Mouse (Mus musculus): Measurements from ENCODE around the gene Gm49368. TPM values are rescaled to one million over a fixed set of nuclear protein-coding genes. Genes with fewer than 3 reads are reported as not detected.

Gm49368 gene
- total RNA-seq, 4 experiments from 2014 or later, result 0.14 to 0.18 TPM; not detected in 2

DNA sequence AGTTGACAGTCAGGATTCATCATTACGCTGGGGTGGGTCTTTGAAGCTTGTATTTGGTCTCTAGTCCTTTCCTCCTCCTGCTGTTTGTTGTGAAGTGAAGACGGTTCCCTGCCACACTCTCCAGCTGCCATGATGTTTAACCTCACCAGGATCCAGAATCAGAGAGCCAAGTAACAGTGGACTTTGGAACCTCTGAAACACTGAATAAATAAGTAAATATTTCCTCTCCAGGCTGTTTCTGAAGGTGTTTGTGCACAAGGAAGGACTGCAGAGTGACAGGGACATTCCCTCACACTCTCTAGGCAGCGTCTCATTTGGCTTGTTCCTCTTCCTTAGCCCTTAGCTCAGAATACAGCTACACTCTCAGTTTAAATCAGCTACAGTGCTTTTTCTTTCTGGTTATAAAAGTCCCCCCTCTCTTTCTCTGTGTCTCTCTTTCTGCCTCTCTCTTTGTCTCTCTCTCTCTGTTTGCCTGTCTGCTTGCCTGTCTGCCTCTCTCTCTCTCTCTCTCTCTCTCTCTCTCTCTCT is 5.5 kb upstream of the Gm49368 start:
- no peak for DNase-seq (ENCODE audit: low spot score in 2 of 2)

DNA sequence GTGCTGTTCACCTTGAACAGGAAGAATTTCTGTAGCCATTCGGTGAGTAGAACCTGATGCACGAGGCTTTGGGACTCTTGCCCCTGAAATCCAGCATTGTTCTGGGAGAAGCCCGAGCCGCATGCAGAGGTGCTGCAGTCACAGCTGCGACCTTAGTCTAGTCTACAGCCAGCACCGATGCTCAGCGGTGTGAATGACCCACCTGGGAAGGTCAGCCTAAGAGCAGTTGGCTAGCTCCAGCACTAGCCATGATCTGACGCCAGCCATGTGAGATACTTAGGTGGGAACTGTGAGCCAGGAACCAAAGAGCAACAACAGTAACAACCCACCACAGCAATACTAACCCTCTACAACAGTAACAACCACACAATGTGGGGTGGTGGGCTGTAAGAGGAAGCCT is 4.6 kb upstream of the Gm49368 start:
- DNase-seq (ENCODE audit: low spot score in 2 of 2), result no peak

DNA sequence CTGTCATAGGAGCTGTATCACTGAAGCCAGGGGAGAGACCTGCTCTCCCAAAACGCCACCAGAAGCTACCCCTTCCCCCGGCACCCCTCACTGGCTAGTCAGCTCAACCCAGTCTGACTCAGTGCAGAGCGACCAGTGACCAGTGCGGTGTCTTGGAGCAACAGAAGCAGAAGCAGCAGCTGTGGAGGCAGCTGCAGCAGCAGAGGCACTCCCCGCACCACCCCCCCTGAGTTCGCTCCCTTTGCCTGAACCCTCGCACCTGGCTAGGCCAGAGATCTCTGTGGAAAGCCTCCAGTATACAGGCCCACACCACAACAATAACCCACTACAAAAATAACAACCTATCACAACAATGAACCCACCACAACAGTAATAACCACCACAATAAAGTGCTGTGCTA is 3.9 kb upstream of the Gm49368 start:
- no peak for DNase-seq (ENCODE audit: low spot score in 2 of 2)

DNA sequence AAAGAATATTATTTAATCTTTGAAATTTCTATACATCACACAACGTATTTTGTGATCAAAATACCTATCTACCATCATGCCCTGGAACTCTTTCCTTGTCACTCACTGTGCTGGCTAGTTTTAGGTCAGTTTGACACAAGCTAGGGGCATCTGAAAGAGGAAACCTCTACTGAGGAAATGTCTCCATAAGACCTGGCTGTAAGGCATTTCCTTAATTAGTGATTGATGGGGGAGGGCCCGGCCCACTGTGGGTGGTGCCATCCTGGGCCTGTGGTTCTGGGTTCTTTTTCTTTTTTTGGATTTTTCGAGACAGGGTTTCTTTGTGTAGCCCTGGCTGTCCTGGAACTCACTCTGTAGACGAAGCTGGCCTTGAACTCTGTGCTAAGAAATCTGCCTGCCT is 3.4 kb upstream of the Gm49368 start:
- no peak for DNase-seq (ENCODE audit: low spot score in 2 of 2)

DNA sequence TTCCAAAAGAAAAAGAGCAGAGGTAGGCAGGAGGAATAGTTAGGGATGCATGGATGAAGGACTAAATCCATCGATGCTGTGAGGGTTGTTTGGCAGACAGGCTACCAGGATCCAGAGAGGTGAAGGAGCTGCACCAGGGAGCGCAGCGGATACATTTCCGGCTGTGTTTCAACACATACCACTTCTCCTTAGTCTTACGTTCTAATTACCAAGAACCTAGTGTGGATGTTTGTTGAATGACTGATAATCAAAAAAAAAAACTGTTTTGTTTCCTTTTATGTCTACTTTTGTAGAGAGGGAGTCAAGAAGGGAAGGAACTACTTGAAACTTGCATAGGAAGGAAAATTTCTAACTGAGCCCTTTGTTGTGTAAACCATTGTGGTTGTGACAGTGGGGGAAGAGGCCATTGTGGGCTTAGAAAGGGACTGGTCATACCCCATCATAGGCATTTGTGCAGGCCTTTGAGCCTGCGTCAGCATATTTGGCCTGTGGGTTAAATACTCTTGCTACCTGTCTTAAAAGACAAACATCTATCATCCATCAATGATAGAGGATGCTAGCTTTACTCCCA is 813 bp downstream of the Gm49368 start:
- DNase-seq (ENCODE audit: low spot score in 2 of 2), result no peak

DNA sequence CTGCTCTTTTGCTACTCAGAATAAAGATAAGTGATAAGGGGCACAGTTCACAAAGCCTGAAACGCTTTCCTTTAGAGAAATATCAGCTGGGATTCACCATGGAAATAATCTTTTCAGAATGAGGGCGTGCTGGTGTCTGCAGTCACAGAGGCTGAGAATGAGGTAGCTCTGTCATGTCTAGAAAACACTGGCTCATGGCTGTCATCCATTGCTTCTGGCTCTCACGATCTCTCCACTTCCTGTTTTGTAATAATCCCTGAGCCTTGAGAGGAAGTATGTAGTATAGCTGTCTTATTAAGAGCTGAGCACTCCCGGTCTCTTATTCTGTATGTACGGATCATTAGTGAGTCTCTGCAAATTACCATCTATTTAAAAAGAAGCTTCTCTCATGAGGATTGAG is 3.1 kb downstream of the Gm49368 start:
- no peak for DNase-seq (ENCODE audit: low spot score in 2 of 2)

DNA sequence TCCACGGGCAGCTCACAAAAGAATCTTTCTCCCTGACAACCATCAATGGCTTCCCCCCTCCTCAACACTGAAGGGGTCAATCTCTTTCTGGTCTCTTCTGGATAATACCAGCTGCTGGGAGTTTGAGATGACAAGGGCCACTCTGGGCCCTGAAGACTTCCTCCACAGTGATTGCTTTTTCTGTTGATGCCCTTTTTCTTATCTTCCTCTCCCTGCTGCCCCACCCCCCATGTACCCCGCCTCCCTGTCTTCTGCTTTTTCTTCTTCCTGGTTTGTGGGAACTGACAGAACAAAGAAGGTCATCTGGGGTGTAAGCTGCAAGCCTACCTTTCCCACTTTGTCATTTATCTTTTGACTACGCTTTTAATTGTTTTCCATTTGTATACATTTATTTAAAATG is 5.4 kb downstream of the Gm49368 start:
- DNase-seq (ENCODE audit: low spot score in 2 of 2), result no peak

DNA sequence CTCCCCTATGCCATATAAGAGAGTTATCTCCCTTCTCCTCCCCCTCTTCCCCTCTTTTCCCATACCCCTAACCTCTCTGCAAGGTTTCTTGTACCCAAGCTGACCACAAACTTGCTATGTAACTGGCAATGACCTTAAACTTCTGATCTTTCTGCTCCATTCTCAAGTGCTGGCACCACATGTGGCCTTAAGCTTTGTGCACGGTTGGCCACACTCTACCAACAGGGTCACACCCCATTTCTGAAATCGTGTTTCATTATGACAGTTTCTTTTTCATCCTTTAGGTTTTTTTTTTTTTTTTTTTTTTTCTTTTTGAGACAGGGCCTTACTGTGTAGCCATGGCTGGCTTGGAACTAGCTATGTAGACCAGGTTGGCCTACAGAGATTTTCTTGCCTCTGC is 7.4 kb downstream of the Gm49368 start:
- no peak for DNase-seq (ENCODE audit: low spot score in 2 of 2)

DNA sequence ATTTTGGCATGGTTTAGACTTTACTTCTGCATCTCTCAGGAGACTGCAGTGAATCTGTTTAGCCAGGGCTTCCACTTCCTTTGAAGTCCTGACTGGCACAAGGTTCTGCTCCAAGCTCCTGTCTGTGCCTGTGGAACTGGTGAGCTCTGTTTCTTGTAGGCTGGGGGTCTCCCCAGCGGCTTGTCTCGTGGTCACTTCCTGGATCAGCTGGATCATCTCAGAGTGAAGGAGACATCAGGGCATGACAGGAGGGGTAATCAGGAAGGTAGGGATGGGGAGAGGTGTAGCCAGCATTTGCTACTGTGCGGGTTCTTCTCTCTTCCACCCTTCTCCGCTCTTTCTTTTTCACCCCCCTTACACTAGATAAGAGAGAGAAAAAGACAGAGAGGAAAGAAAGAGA is 9.3 kb downstream of the Gm49368 start:
- DNase-seq (ENCODE audit: low spot score in 2 of 2), result no peak

DNA sequence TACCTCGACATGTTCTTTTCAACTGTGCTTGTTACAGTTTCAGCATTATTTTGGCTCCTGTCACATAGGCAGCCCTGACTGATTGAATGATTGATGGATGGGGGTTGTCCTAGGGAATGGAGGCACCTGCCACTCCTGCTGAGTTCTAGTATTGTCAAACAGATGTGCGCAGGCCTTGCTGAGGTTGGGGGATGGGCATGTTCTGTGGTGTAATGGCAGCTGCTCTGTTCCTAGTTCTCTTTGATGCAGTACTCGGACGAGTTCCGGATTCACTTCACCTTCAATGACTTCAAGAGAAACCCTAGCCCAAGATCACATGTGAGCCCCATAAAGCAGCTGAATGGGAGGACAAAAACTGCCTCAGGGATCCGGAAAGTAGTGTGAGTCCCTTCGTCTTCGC is 17.5 kb downstream of the Gm49368 start:
- DNase-seq (ENCODE audit: low spot score in 2 of 2), result no peak

DNA sequence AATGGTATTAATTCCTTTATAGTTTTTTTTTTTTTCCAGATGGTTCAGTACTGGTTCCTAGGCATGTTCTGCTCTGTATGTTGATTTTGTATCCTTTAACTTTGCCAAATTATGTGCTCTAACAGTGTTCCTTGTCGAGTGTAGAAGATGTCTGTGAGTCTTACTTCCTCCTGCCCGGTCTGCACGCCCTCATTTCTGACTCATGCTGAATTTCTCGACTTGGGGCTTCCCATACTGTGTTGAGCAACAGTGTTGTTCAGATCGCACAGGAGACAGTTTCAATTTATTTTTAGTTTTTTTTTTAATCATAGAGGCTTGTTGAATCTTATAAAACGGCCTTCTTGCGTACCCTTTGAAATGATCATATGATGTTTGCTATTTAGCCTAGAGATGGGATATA is 26.7 kb downstream of the Gm49368 start:
- DNase-seq (ENCODE audit: low spot score in 2 of 2), result no peak

DNA sequence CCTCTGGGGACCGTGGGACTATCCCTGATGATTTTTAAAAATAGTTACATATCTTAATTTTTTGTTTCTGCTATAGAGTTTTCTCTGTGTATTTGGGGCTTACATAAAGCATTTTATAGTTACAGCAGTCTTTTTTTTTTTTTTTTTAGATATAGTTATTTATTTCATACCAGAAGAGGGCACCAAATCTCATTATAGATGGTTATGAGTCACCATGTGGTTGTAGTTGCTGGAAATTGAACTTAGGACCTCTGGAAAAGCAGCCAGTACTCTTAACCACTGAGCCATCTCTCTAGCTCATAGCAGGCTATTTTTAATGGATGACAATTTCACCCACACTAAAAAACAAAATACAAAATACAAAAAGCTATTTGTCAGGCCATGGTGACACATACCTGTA is 35.7 kb downstream of the Gm49368 start:
- DNase-seq (ENCODE audit: low spot score in 2 of 2), result no peak

DNA sequence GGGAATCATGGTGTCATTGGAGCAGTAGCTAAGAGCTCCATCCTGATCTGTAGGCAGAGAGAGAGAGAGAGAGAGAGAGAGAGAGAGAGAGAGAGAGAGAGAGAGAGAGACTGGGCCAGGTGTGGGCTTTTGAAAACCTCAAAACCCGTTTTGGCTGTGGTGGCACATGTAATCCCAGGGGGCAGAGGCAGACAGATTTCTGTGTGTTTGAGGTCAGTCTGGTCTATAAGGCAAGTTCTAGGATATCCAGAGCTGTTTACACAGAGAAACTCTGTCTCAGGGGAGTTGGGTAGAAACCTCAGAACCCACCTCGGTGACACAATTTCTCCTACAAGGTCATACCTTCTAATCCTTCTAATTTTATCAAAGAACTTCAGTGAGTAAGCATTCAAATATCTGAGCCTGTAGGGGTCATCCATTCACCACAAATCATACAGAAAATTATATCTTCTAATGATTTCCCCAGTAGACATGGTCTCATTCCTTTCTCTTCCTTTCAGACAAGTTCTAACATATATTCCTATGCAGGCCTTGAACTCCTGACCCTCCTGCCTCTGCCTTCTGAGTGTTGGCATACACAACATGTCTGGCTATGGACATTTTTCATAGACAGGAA is 38.4 kb downstream of the Gm49368 start:
- DNase-seq (ENCODE audit: low spot score in 2 of 2), result no peak

DNA sequence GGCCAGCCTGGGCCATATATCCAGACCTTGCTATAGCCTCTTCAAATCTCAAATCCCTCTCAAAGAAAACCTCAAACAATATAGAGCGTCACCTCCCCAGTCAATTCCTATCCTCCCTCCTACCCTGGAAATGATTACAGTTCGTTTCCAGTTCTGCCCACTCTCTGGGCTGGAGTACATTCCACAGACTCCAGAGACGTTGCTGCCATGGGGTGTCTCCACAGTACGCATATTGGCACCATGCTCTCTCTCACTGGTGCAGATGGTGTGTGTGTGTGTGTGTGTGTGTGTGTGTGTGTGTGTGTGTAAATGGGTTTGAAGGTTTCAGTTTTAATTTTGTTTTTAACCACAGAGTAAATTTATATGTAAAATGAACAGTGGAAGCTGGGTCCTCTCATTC is 42.8 kb downstream of the Gm49368 start:
- peak in 1 of 2 experiments; percentile 12 for DNase-seq (ENCODE audit: low spot score in 2 of 2)

DNA sequence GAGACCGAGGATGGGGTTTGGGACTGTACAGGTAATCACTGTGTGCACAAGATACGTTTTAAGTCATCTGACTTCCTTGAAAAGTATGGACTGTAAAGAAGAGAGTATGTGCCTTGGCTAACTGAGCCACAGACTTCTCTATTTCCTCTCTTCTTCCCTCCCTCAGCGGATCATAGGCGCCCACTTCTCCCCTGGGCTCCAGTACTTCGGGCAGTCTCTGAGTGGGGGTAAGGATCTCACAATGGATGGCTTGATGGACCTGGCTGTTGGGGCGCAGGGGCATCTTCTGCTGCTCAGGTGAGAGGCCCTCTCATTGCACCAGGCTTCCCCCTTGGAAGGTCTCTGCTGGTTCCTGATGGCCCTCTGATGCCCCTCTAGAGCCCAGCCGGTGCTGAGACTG is 45.0 kb downstream of the Gm49368 start:
- no peak for DNase-seq (ENCODE audit: low spot score in 2 of 2)

DNA sequence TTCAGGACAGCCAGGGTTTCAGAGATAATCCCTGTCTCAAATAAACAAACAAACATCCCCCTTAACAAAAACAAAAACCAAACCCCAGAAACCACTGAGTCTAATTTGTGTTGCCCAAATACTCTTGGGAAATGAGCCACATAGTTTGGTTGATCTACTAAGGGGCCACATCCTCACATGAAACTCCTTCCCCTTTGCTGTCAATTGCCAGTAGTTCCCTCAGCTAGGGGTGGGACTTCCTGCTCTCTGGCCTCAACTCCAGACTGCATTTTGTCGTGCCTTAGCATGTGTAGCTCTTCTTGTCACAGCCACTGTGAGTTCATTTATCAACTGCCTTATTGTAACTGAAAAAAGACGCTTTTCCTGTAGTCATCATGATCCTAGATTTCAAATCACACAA is 47.8 kb downstream of the Gm49368 start:
- no peak for DNase-seq (ENCODE audit: low spot score in 2 of 2)

DNA sequence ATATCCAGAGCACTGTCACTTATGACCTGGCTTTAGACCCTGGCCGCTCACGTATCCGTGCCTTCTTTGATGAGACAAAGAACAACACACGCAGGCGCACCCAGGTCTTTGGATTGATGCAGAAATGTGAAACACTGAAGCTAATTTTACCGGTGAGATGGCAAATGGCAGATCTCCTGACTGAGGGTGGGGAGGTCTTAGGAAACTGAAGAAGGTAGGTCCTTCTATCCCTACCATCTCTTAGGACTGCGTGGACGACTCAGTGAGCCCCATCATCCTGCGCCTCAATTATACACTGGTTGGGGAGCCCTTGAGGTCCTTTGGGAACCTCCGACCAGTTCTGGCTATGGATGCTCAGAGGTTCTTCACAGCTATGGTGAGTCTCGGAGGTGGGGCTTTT is 49.6 kb downstream of the Gm49368 start:
- no peak for DNase-seq (ENCODE audit: low spot score in 2 of 2)

DNA sequence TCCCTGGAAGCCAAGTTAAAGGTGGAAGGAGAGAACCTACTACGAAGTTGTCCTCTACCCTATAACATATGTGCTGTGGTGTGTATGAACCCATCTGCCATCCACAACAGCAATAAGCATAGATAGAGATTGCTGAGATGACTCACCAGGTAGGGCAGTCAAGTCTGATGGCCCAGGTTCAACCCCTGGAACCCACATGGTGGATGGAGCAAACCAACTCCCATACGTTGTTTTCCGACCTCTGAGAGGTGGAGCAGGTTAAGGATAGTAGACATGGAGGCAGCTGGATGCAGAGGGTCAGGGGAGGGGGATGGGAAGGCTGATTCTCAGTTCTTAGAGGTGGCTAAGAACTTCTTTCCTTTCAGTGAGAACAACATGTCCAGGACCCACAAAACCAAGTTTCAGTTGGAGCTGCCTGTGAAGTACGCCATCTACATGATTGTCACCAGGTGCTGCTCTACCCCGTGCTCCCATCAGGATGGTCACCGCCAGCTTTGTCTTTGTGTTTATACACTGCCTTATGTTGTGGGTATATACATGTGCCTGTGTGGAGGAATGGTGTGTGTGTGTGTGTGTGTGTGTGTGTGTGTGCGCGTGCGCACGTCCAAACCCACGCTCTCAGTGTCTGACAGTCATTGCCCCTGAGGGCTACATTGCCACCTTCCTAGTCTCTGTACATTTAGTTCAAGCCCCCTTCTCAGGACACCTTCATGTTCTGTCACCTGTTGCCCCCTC is 52.1 kb downstream of the Gm49368 start:
- DNase-seq (ENCODE audit: low spot score in 2 of 2), result no peak

DNA sequence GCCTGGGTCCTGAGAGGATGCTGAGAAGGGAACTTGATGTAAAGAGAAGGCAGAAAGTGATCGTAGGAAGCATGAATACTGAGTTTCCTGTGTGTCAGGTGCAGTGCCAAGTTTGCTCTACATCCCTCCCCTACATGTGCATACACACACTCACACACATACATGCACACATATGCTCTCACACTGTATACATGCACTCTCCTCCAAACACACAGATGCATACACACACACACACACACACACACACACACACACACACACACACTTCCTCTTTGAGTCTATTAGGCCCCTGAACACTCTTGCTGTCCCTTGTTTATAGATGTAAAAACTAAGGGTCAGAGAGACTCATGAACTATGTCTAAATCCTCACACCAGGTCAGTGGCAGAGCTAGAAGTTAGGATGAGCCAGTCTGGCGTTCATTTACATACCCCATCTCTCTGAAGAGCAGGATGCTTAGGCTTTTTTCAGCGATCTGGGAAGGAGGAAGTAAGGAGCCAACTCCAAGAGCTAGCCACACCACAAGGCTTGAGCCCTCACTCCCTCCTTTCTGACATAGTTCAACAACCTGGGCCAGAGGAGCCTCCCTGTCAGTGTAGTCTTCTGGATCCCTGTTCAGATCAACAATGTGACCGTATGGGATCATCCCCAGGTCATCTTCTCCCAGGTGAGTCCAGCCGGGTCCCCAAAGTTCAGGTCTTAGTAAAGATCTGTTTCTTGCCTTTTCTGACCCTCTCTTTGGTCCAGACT is 52.9 kb downstream of the Gm49368 start:
- DNase-seq (ENCODE audit: low spot score in 2 of 2), result no peak

DNA sequence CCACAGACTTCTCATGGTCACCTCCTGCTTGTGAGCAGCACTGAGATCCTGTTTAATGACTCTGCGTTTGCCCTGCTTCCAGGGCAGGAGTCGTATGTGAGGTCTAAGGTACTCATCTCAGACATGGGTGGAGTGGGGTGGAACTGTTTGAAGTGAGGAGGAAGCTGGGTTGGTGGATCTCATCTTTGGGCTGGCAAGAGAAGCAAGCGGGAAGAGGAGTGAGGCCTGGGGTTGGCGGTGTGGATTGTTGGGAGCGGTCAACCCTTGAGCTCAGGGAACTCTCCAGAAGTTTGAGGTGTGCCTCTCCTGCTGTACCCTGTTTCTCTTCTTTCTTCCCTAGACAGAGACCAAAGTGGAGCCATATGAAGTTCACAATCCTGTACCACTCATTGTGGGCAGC is 53.9 kb downstream of the Gm49368 start:
- no peak for DNase-seq (ENCODE audit: low spot score in 2 of 2)

DNA sequence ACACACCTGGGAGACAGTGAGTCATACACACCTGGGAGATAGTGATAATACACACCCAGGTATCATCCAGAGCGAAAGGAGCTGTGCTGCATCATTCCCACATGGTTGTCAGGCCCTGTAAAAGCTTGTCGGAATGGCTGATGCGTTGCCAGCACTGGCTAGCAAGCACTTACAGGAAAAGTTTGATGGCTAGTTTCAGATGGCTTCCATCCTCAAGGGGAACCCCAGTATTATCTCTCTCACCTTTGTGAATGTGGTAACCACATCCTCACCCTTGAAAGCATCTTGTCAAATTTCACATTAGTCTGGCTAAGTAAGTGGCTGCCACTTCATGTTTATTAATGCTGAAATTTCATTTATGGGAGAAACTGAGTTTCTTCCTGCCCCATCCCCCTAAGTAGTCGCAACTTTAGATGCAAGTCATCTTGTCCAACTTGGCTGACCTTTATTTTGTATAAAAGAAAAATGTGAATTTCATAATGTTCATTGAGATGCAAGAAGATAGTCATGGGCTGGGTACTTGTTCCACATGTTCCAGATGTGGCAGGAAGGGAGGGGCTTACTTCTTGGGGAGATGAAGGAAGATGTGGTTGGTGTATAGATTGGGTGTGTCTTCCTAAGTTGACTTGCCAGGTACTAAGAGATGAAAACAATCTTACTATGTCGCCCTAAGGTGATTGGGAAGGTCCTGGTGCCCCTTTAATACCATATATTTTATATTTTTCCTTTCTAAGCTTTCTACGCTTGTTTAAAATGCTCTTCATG is 57.4 kb downstream of the Gm49368 start:
- no peak for DNase-seq (ENCODE audit: low spot score in 2 of 2)

All from left cerebral cortex, adult 8-10 months (tissue).